Mouse (Mus musculus): ENCODE measurements around the gene Rab30. TPM values are rescaled to one million over a fixed set of nuclear protein-coding genes. Genes with fewer than 3 reads are reported as not detected.

Rab30 gene
- polyA plus RNA-seq, 1 experiment from 2014 or later: 8.3 TPM

GRCm38 (mm10) chr7:92870161-92870560 is 128.8 kb downstream of the Rab30 start:
- Histone ChIP-seq H3K9me3 (replicated peaks; ENCODE audit: control insufficient read depth, low read length) (no peaks in the 10 kb centered on the region), H3K4me2 (no peak overlapping the region), H3K27me3 (ENCODE audit: control insufficient read depth, insufficient read depth, low read length) (no peaks in the 10 kb centered on the region), H3K4me1 (ENCODE audit: control insufficient read depth, insufficient read depth, low read length) (peaks cover 4% of the 10 kb centered on the region; the same call in 1 of the 2 replicates), H3K9ac (ENCODE audit: low read depth, low read length) (no peak overlapping the region), H3K36me3 (ENCODE audit: control insufficient read depth, insufficient read depth, low read length) (no peaks in the 10 kb centered on the region; the same call in 1 of the 2 replicates), H3K27ac (ENCODE audit: low read depth, low read length) (no peak overlapping the region), H3K4me3 (ENCODE audit: low read depth, low read length) (no peak overlapping the region)
- WGBS (ENCODE audit: insufficient replicate concordance): 77% methylated on average over 3 of the region's 3 CpGs
- no peak for ATAC-seq (replicated peaks; ENCODE audit: insufficient number of reproducible peaks, low FRiP score, low TSS enrichment)

GRCm38 (mm10) chr7:92871596-92871995 is 130.2 kb downstream of the Rab30 start:
- Histone ChIP-seq H3K27ac (ENCODE audit: low read depth, low read length) (no peak overlapping the region), H3K4me1 (ENCODE audit: control insufficient read depth, insufficient read depth, low read length) (peaks cover 4% of the 10 kb centered on the region; the same call in 1 of the 2 replicates), H3K27me3 (ENCODE audit: control insufficient read depth, insufficient read depth, low read length) (no peaks in the 10 kb centered on the region), H3K4me3 (ENCODE audit: low read depth, low read length) (no peak overlapping the region), H3K36me3 (ENCODE audit: control insufficient read depth, insufficient read depth, low read length) (no peaks in the 10 kb centered on the region; the same call in 1 of the 2 replicates), H3K9me3 (replicated peaks; ENCODE audit: control insufficient read depth, low read length) (no peaks in the 10 kb centered on the region), H3K4me2 (no peak overlapping the region), H3K9ac (ENCODE audit: low read depth, low read length) (no peak overlapping the region)
- ATAC-seq (replicated peaks; ENCODE audit: insufficient number of reproducible peaks, low FRiP score, low TSS enrichment): no peak
- 80% methylated on average over 4 of the region's 4 CpGs for WGBS (ENCODE audit: insufficient replicate concordance)

- H3K4me1 ChIP-seq (ENCODE audit: control insufficient read depth, insufficient read depth, low read length): peaks cover 4% of the 10 kb centered on the region; the same call in 1 of the 2 replicates
- under 1% methylated on average over 49 of the region's 53 CpGs for whole genome bisulfite sequencing (ENCODE audit: insufficient replicate concordance)
- H3K27me3 ChIP-seq (ENCODE audit: control insufficient read depth, insufficient read depth, low read length): no peaks in the 10 kb centered on the region
- ATAC-seq (replicated peaks; ENCODE audit: insufficient number of reproducible peaks, low FRiP score, low TSS enrichment): peak; percentile 86
- H3K4me2 ChIP-seq: peak within 1 kb of the TSS; percentile 77
- no peaks in the 10 kb centered on the region for H3K9me3 ChIP-seq (replicated peaks; ENCODE audit: control insufficient read depth, low read length)
- peak within 1 kb of the TSS; percentile 91 for H3K9ac ChIP-seq (ENCODE audit: low read depth, low read length)
- peak within 1 kb of the TSS; percentile 60 for H3K4me3 ChIP-seq (ENCODE audit: low read depth, low read length)
- H3K36me3 ChIP-seq (ENCODE audit: control insufficient read depth, insufficient read depth, low read length): no peaks in the 10 kb centered on the region
- H3K27ac ChIP-seq (ENCODE audit: low read depth, low read length): peak within 1 kb of the TSS; percentile 98
Measured at GRCm38 (mm10) chr7:92874116-92874675, 132.8 kb downstream of the Rab30 start, which contains the start of the genes Ddias and Prcp. TSS of gene Ddias (minus strand) at chr7:92874247. TSS of gene Prcp (plus strand) at chr7:92874470.

GRCm38 (mm10) chr7:92874761-92875408 is 133.5 kb downstream of the Rab30 start:
- Histone ChIP-seq H3K27me3 (ENCODE audit: control insufficient read depth, insufficient read depth, low read length) (no peaks in the 10 kb centered on the region), H3K9ac (ENCODE audit: low read depth, low read length) (peak overlapping the region; percentile 91), H3K27ac (ENCODE audit: low read depth, low read length) (peak overlapping the region; percentile 98), H3K4me1 (ENCODE audit: control insufficient read depth, insufficient read depth, low read length) (peaks cover 4% of the 10 kb centered on the region; the same call in 1 of the 2 replicates), H3K4me2 (peak overlapping the region; percentile 77), H3K4me3 (ENCODE audit: low read depth, low read length) (peak overlapping the region; percentile 60), H3K36me3 (ENCODE audit: control insufficient read depth, insufficient read depth, low read length) (no peaks in the 10 kb centered on the region), H3K9me3 (replicated peaks; ENCODE audit: control insufficient read depth, low read length) (no peaks in the 10 kb centered on the region)
- peak; percentile 90 for ATAC-seq (replicated peaks; ENCODE audit: insufficient number of reproducible peaks, low FRiP score, low TSS enrichment)
- under 1% methylated on average over 29 of the region's 29 CpGs for WGBS (ENCODE audit: insufficient replicate concordance)

- H3K36me3 ChIP-seq (ENCODE audit: control insufficient read depth, insufficient read depth, low read length): no peaks in the 10 kb centered on the region
- no peaks in the 10 kb centered on the region for H3K9me3 ChIP-seq (replicated peaks; ENCODE audit: control insufficient read depth, low read length)
- H3K27me3 ChIP-seq (ENCODE audit: control insufficient read depth, insufficient read depth, low read length): no peaks in the 10 kb centered on the region
- peak overlapping the region; percentile 77 for H3K4me2 ChIP-seq
- no peak for ATAC-seq (replicated peaks; ENCODE audit: insufficient number of reproducible peaks, low FRiP score, low TSS enrichment)
- 46% methylated on average over 3 of the region's 3 CpGs for WGBS (ENCODE audit: insufficient replicate concordance)
- peaks cover 4% of the 10 kb centered on the region; the same call in 1 of the 2 replicates for H3K4me1 ChIP-seq (ENCODE audit: control insufficient read depth, insufficient read depth, low read length)
- no peak overlapping the region for H3K9ac ChIP-seq (ENCODE audit: low read depth, low read length)
- peak overlapping the region; percentile 60 for H3K4me3 ChIP-seq (ENCODE audit: low read depth, low read length)
- no peak overlapping the region for H3K27ac ChIP-seq (ENCODE audit: low read depth, low read length)
Measured at GRCm38 (mm10) chr7:92876066-92876465, 134.7 kb downstream of the Rab30 start.

- Histone ChIP-seq H3K9me3 (replicated peaks; ENCODE audit: control insufficient read depth, low read length) (no peaks in the 10 kb centered on the region), H3K4me3 (ENCODE audit: low read depth, low read length) (peak overlapping the region; percentile 24), H3K36me3 (ENCODE audit: control insufficient read depth, insufficient read depth, low read length) (no peaks in the 10 kb centered on the region), H3K9ac (ENCODE audit: low read depth, low read length) (0 out of 2 replicates have a peak overlapping the region, but pooled peaks have one; percentile 8), H3K27ac (ENCODE audit: low read depth, low read length) (no peak overlapping the region), H3K4me1 (ENCODE audit: control insufficient read depth, insufficient read depth, low read length) (peaks cover 4% of the 10 kb centered on the region; the same call in 1 of the 2 replicates), H3K27me3 (ENCODE audit: control insufficient read depth, insufficient read depth, low read length) (no peaks in the 10 kb centered on the region), H3K4me2 (peak overlapping the region; percentile 77)
- 52% methylated on average over 7 of the region's 7 CpGs for WGBS (ENCODE audit: insufficient replicate concordance)
- no peak for ATAC-seq (replicated peaks; ENCODE audit: insufficient number of reproducible peaks, low FRiP score, low TSS enrichment)
Measured at GRCm38 (mm10) chr7:92876538-92876937, 135.1 kb downstream of the Rab30 start.

GRCm38 (mm10) chr7:92878575-92879285 is 137.3 kb downstream of the Rab30 start:
- H3K9ac ChIP-seq (ENCODE audit: low read depth, low read length): 0 out of 2 replicates have a peak overlapping the region, but pooled peaks have one; percentile 28
- no peak overlapping the region for H3K4me3 ChIP-seq (ENCODE audit: low read depth, low read length)
- H3K36me3 ChIP-seq (ENCODE audit: control insufficient read depth, insufficient read depth, low read length): no peaks in the 10 kb centered on the region
- H3K27me3 ChIP-seq (ENCODE audit: control insufficient read depth, insufficient read depth, low read length): no peaks in the 10 kb centered on the region
- no peak overlapping the region for H3K4me2 ChIP-seq
- no peaks in the 10 kb centered on the region for H3K9me3 ChIP-seq (replicated peaks; ENCODE audit: control insufficient read depth, low read length)
- no peaks in the 10 kb centered on the region for H3K4me1 ChIP-seq (ENCODE audit: control insufficient read depth, insufficient read depth, low read length)
- no peak for ATAC-seq (replicated peaks; ENCODE audit: insufficient number of reproducible peaks, low FRiP score, low TSS enrichment)
- WGBS (ENCODE audit: insufficient replicate concordance): 65% methylated on average over 7 of the region's 7 CpGs
- no peak overlapping the region for H3K27ac ChIP-seq (ENCODE audit: low read depth, low read length)

- no peaks in the 10 kb centered on the region for H3K36me3 ChIP-seq (ENCODE audit: control insufficient read depth, insufficient read depth, low read length)
- H3K27ac ChIP-seq (ENCODE audit: low read depth, low read length): peak overlapping the region; percentile 41
- H3K4me1 ChIP-seq (ENCODE audit: control insufficient read depth, insufficient read depth, low read length): 0 out of 2 replicates have a peak, but pooled peaks cover 3% of the 10 kb centered on the region
- no peak overlapping the region for H3K9ac ChIP-seq (ENCODE audit: low read depth, low read length)
- H3K9me3 ChIP-seq (replicated peaks; ENCODE audit: control insufficient read depth, low read length): no peaks in the 10 kb centered on the region
- 76% methylated on average over 9 of the region's 9 CpGs for WGBS (ENCODE audit: insufficient replicate concordance)
- H3K4me3 ChIP-seq (ENCODE audit: low read depth, low read length): no peak overlapping the region
- H3K27me3 ChIP-seq (ENCODE audit: control insufficient read depth, insufficient read depth, low read length): no peaks in the 10 kb centered on the region
- H3K4me2 ChIP-seq: no peak overlapping the region
- ATAC-seq (replicated peaks; ENCODE audit: insufficient number of reproducible peaks, low FRiP score, low TSS enrichment): no peak
Measured at GRCm38 (mm10) chr7:92883850-92884716, 142.7 kb downstream of the Rab30 start.

Measured in heart, embryonic 11.5 days (tissue).